Comparison of ENCODE assay signal across 22 mouse cellular contexts in genomic region chr6:127917712-127918111, GRCm38 (mm10). TPM values are rescaled to one million over a fixed set of nuclear protein-coding genes. Genes with fewer than 3 reads are reported as not detected.
DNase-seq lines count a peak whose midpoint lies in the region; ATAC-seq and TF ChIP-seq lines count a peak whose summit lies in the region.
"Had no signal": no experiment of that assay in that cellular context is flagged by ENCODE, and none has a peak within 500 bp of the region (broad histone marks: within the 10 kb centered on the region; RNA-seq: fewer than 3 reads in every experiment).

No protein-coding gene starts in this region.

- H3K4me3 ChIP-seq in left cerebral cortex, adult 2 months, result no peak overlapping the region
- no peak overlapping the region for H3K4me3 ChIP-seq in neural tube, embryonic 13.5 days
- H3K4me3 ChIP-seq: forebrain, embryonic 12.5 days; heart, embryonic 10.5 days; hindbrain, embryonic 15.5 days; liver, embryonic 15.5 days; myocyte; stomach, embryonic 15.5 days had no signal

- no peaks in the 10 kb centered on the region for H3K27me3 ChIP-seq in neural tube, embryonic 13.5 days
- H3K27me3 ChIP-seq: forebrain, embryonic 12.5 days; hindbrain, embryonic 15.5 days; stomach, embryonic 15.5 days had no signal

- DNase-seq in adrenal gland, postnatal 14 days, result peak; percentile 60
- no peak for DNase-seq in adrenal gland, postnatal 10 days
- no peak for DNase-seq in left cerebral cortex, adult 2 months (ENCODE audit: extremely low spot score in 1 of 2, low spot score in 2 of 2)
- DNase-seq in left cerebral cortex, postnatal 14 days (ENCODE audit: low spot score in 2 of 2), result no peak
- no peak for DNase-seq in neural tube, embryonic 10.5 days (ENCODE audit: extremely low spot score, low spot score)
- DNase-seq in urinary bladder, adult 18-20 months (ENCODE audit: low spot score in 2 of 2), result no peak
- no peak for DNase-seq in layer of hippocampus, postnatal 25 days (ENCODE audit: extremely low spot score in 1 of 2, low spot score in 1 of 2)
- DNase-seq: cerebellum, adult 8-10 months; heart, postnatal 14 days; kidney, adult 18-20 months; kidney, postnatal 36 days; lung, postnatal 4 days had no signal

- no peak overlapping the region for H3K9ac ChIP-seq in neural tube, embryonic 13.5 days
- H3K9ac ChIP-seq: forebrain, embryonic 12.5 days; hindbrain, embryonic 15.5 days; liver, embryonic 15.5 days; stomach, embryonic 15.5 days had no signal

- no peak overlapping the region for H3K4me2 ChIP-seq in neural tube, embryonic 13.5 days
- H3K4me2 ChIP-seq: forebrain, embryonic 12.5 days; hindbrain, embryonic 15.5 days; liver, embryonic 15.5 days; midbrain, embryonic 11.5 days; stomach, embryonic 15.5 days had no signal

- no peak overlapping the region for H3K27ac ChIP-seq in left cerebral cortex, adult 2 months
- H3K27ac ChIP-seq in neural tube, embryonic 13.5 days (replicated peaks), result peak overlapping the region; percentile 76; the same call in 1 of the 2 replicates
- H3K27ac ChIP-seq: forebrain, embryonic 12.5 days; heart, embryonic 10.5 days; hindbrain, embryonic 15.5 days; liver, embryonic 15.5 days; stomach, embryonic 15.5 days had no signal

- peaks cover 14% of the 10 kb centered on the region for H3K36me3 ChIP-seq in neural tube, embryonic 13.5 days
- H3K36me3 ChIP-seq: heart, embryonic 10.5 days; hindbrain, embryonic 15.5 days; liver, embryonic 15.5 days; stomach, embryonic 15.5 days had no signal

- intact Hi-C loops in left cerebral cortex, adult 2 months (cut with DNase I), result no loop called here
- intact Hi-C loops in left cerebral cortex, postnatal 14 days (cut with DNase I), result no loop called here

- H3K9me3 ChIP-seq in neural tube, embryonic 13.5 days, result no peaks in the 10 kb centered on the region
- H3K9me3 ChIP-seq: heart, embryonic 10.5 days; hindbrain, embryonic 15.5 days; liver, embryonic 15.5 days; stomach, embryonic 15.5 days had no signal

- 71% methylated on average over 4 of the region's 4 CpGs for WGBS in neural tube, embryonic 13.5 days

- TF ChIP-seq CTCF in left cerebral cortex, adult 2 months (IDR thresholded peaks at IDR 0.05), result peak; percentile 15

- H3K4me1 ChIP-seq in neural tube, embryonic 13.5 days (replicated peaks), result peaks cover 19% of the 10 kb centered on the region
- H3K4me1 ChIP-seq: forebrain, embryonic 12.5 days; liver, embryonic 15.5 days; stomach, embryonic 15.5 days had no signal

- ATAC-seq in neural tube, embryonic 13.5 days (ENCODE audit: low read depth), result no peak
- ATAC-seq: activated CD4-positive, CD25-positive, alpha-beta regulatory T cell, adult 4 months had no signal

RNA-seq across cellular contexts. Expression of gene Tspan11, which starts 30.3 kb away (rescaled TPM):
- 4.5 and 5.2 TPM in 2 replicates for total RNA-seq in adrenal gland, postnatal 14 days (2021)
- 1 to 10 TPM; 4.1 to 5.0 TPM for total RNA-seq in adrenal gland, postnatal 10 days (2021)
- total RNA-seq in left cerebral cortex, adult 2 months (2021), result 10 to 100 TPM in 1 of 2 experiments, 1 to 10 TPM in 1; 6.6 to 11.6 TPM
- total RNA-seq in left cerebral cortex, postnatal 14 days (2021), result 1 to 10 TPM; 3.8 to 5.5 TPM
- 9.8 and 14.7 TPM in 2 replicates for polyA plus RNA-seq in neural tube, embryonic 13.5 days (2015; fragmentation: Nextera tagmentation; extraction: Ambion mirVana)
- total RNA-seq in layer of hippocampus, postnatal 25 days (2021), result 1 to 10 TPM; 2.6 TPM
- total RNA-seq: CH12.LX had no signal
- polyA plus RNA-seq: activated CD4-positive, CD25-positive, alpha-beta regulatory T cell, adult 4 months had no signal
